Mouse (Mus musculus): ENCODE results near the gene Sp2.

Sp2 gene

DNA sequence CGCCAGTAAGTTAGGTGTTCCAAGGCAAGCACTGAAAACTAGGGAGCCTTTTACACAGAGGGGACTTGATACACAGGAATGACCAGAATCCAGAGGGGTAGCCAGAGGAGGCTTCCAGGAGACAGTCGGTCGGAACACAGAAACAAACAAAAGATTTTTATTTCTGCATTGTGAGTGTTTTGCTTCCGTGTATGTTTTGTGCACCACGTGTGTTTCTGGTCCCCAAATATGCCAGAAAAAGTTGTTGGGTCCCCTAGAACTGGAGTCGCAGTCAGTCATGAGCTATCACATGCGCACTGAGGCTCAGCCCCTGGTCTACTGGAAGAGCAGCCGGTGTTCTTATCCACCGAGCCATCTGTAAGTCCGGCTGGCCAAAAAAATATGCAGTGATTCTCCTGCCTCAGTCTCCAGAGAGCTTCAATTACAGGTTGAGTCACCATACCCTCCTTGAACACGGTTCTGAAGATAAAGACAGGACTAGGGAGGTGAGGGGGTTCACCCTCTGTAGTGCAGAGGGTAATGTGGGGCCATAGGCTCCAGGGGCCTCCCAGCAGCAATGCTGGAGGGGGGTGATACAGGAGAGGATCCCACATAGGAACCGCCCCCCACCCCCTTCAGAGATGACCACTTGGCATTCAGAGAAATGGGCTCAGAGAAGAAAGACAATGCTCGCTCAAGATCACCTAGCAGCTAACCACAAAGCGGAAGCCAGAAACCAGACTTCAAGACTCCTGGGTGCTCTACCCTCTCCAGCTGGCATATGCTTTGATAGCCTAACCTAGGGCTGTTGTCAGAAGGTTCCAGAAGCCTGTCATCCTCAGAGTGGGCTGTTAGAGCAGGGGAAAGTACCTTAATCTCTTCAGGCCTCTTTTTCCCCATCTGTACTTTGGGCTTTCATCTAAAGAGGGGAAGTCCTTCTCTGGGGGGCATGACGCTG lies 13.3 kb upstream of the Sp2 start:
- no peak for DNase-seq

DNA sequence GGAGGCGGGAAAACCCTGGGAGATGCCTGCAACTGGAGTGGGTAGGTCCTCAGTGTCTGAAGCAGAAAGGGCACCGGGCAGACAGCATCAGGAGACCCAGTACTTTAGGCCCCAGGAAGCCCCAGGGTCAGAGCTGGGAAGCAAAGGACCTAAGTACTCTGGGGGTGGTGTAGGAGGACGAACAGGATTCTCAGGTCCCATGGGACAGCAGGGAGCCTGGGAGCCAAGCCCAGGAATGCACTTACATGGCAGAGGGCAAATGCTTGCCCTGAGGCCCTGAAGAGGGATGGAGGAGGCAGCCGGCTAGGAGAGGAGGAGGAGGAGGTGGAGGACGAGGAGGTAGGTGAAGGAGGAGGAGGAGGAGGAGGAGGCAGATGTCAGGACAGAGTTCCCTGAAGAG lies 12.3 kb upstream of the Sp2 start:
- DNase-seq, result no peak

DNA sequence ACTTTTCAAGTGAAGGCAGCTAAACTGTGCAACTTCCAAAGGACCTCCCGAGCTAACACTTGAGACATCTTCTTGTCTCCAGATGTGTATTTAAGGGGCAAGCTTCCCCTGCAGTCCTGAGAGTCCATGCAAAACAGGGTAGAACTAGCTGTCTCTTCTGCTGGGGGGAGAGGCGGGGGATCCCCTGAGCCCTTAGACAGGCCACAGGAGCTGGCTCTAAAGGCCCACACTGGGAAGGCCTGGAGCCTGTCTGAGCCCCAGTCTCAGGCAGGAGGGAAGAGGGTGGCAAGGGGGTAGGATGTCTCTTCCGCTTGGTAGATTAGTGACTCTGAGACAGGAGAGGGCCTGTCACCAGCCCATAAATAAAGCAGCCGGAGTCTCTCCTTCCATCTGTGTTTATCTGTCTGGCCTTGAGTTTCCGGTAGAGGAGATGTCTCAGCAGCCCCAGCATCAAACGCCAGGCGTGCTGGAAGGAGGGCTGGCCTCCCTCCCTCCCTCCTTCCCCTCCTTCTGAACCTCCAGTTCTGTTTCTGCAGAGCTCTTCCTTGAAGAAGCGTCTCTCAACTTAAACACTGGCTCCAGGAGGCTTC lies 10.1 kb upstream of the Sp2 start:
- no peak for DNase-seq

DNA sequence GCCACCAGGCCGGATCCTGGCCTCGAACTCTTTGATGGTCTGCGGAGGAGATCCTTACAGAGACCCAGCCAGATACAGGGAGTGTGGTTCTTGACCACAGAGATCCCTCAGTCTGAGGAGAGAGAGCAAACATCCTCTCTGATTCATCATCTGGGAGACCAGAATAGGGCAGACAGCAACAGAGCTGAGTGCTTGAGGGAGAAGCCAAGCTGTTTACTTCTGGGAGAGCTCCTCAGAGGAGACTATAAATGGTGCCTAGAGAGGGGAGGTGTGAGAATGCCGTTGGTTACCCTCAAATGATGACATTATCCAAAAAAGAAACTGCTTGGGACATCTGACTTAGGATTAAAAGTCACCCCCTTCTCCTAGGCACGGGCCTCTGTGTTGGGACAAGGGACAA lies 8.7 kb upstream of the Sp2 start:
- DNase-seq, result no peak

DNA sequence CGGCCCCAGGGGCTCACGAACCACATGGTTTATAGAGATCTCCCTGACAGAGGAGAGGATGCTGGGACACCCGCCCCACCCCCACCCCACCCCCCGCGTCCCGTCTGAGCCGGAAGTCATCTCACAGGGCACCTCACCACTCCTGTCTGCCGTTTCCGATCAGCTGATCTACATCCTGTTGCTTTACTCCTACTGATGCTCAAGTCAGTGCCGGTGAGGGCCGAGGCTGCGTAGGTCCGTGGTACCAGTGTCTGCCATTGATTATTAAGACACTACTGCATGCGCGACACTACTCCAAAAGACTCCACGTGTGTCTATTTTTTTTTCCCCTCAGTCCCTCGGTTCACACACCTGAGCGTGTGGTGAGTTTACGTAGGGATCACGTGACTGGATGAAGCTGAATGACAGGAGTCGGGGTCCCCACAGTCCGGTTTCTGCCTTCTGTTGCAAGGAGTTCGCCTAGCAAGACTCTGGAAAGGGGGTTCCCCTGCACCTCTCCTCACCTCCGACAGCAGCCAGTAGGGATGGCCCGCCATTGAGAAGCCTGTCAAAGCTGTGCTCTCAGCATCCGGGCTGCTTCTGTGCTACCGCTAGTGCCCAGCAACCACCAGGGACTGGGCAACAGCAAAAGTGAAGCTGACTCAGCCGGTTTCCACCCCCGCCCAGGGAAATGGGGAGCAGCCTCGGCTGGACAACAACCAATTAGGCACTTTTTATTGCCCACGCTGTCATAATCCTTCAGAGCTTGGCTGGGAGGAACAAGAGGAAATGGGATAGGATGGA lies 5.3 kb upstream of the Sp2 start:
- DNase-seq, result no peak

DNA sequence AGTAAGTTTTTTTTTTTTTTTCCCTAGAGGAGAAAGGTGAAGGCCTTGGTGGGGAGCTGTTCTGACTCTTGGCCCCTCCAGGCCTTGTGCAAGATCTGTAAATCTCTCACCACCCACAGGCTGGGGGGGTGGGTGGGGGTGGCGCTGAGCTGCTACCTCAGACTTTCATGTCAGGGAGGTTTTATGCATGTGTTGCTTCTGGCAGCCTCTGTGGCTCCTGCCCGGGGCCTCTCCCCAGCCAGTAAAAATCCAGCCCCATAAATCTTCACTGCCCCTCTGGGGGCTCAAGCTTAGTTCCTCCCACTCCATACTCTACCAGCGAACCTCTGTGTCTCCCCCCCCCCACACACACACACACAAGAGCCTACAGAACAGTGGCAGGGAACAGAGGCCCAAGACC lies 3.7 kb upstream of the Sp2 start:
- DNase-seq, result no peak

DNA sequence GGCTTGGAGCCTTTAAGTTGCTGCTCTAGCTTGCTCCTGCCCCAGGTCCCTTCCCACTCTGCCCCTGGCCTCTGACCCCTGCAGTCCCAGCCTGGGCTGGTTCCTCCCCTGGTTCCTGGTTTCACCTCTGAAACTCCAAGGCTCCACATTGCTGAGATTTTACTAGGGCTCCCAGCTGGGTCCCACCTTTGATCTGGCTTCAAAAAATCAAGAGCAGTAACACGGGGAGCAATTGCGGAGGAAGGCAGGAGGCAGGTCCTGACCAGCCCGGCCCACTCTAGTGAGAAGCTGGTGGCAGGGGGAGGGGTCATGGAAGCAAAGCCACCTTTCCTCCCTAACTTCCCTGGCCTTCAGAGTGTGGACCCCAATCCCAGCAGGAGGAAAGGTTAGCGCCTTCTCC lies 2.1 kb upstream of the Sp2 start:
- DNase-seq, result no peak

DNA sequence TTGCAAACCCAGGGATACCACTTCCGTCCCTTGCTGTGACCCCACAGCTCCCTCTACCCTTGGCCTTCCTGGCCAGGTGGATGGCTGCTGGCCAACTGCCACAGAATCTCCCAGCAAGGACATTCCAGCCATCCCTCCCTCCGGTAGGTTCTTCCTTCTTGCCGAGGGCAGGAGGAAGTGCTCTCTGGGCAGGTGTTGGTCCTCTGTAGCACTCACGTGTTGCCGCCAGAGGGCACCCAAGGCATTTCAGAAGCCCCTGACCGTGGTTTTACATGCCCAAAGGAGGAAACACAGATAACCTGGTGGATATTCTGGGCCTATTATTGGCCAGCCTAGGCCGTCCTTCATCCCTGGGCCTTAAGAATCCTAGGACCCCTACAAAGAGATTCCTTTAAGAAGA lies 404 bp downstream of the Sp2 start:
- peak; percentile 76 for DNase-seq

DNA sequence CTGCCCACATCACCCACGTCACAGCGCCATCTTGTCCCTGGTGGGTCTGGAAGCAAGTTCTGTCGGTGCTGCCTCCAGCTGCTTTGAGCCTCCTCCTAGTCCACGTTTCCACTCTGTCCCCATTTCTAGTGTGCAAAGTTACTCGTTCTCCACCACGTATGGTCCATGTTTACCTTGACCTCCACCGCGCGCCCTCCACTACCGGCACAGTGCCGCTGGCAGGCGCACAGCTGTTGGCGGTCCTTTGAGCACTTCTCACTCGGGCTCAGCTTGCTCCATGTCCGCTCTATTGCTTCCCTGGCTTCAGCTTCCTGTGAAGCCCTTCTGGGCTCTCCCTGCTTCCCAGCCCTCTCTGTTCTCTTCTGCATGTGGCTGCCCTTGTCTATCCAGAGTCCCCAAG lies 1.3 kb downstream of the Sp2 start:
- DNase-seq, result no peak

DNA sequence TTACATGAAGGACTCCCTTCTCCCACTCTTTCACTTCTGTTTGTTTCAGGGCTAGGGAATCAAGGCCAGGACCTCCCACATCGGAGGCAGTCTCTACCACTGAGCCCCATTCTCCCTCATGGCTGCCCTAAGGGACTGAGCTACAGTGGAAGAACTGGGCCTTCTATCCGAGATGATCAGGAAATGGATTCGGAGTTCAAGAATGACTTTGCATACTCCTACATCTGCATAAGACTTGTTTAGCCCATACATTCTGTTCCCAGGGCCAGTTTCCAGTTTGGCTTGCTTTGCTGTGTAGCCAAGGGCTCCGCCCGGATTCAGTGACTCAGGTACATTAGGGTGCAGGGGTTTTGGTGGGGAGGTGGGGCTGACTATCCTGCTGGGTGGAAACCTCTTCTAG lies 2.7 kb downstream of the Sp2 start:
- DNase-seq, result no peak

DNA sequence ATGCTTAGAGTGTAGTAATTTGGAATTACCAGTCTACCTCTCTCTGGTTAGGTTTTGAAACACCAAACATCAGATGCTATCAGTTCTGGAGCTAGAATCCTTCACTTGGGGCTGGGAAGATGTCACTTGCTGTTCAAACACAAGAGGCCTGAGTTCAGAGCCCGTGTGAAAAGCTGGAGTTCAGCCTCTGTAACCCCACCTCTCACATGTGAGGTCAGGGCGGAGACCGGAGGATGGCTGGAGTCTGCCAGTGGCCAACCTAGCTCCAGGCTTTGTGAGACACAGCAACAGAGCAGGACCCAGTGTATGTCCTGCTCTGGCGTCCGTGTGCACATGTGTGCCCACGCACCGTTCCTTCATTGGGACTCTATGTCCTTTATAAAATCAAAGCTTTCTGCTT lies 3.4 kb downstream of the Sp2 start:
- no peak for DNase-seq

DNA sequence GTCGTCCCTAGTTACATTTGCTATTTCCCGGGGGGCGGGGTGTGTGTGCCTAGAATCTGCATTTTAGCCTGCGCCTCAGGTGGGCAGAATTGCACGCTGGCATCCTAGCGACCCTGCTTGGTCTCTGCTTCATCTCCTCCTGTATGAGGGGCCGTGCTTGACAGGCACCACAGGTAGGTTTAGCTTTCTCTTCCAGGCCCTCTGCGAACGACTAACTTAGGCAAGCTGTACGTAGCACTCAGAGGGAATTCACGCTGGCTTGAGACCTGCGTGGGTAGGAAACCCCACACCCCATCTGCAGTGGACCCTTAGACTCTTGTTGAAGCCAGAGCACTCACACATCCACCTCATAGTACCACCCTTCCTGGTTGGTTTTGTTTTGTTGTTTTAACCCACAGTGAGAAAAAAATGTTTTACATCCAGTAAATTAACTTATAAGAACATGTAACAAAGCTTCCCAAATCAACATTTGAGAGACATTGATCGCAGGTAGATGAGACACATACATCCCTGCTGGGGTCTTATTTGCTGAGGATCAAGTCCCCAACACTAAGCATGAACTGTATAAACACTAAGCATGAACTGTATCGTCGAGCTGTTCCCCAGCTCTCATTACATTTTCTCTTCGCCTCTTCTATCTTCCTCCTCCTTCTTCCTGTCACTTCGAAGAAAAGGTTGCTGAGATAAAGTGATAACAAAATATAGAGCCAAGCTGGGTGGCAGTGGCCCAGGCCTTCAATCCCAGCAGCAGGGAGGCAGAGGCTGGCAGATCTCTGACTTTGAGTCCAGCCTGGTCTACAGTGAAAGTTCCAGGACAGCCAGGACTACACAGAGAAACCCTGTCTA lies 4.1 kb downstream of the Sp2 start:
- DNase-seq, result no peak

DNA sequence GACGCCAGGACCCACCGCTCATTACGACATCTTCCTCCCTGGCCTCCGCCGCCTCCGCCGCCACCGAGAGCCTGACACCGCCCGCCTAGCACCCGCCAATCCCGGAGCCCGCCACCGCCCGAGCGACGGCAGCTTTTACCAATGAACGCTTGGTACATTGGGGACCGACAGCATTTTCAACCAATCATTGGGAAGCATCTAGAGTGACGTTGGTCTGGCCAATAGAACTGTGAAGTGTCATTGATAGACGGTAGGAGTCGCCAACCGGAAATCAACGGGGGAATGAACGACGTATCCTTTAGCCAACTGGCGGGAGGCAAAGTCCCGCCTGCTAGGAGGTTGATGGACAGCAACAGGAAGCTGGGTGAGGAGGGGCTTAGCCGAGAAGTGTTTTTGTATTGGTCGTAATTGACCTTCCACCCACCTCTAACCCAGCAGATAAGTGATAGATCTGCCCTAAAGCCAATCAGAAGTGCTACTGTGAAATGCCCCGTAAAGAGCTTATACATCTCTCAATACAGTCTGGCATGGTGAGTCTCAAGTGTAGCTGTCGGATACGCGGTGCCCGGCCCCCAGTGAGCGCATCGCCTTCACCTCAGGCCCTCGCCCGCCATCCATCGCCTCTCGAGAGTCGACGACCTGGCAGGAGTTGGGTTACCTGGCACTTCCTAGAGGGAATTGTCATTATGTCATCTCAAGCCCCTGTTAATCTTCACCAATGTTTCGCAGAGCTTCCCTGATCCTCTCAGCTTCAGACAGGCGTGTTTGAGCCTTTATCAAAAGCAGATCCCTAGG lies 5.0 kb downstream of the Sp2 start:
- peak; percentile 100 for DNase-seq

DNA sequence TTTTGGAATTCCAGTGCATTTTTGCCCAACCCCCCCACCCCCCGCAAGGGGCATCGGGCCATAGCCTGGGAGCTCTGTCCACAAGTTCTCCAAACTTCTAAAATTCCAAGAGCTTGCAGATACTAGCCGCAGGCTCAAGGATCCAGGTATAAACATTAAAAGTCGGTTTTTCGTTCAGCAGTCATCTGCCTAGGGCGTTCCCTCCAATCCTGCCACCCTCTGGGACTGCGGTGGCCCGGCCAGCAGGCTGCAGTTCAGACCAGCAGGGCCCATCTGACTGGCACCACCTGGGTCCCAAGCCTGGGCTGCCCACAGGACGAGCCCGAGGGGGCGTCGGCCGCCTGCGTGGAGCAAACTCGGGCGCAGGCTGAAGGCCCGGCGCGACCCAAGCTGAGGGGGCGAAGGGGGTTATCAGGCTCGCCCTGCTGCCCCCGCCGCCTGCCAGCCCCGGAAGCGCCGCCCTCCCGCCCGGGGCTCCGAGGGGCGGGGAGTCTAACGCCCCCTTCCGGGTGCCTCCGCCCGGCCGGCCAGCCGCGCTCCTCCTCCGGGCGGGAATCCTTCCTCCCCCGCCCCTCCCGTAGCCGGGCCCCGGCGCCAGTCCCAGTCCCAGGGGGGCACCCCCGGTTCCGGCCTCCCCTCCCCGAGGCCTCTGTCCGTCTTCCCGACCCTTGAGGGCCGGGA lies 5.7 kb downstream of the Sp2 start:
- DNase-seq, result no peak

DNA sequence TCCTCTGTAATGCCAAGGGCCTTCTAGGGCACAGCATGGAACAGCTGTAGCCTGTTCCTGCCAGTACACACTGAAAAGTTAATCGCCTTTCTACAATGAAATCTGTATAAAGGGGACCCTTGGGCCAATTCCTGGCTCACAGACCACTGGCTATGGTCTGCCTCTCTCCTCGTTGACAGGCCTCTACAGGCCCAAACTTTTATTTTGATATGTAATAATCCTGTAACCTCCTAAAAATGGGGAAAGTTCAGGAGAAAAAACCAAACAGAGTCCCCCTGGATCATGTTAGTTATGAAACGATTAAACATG lies 6.4 kb downstream of the Sp2 start:
- DNase-seq, result no peak

DNA sequence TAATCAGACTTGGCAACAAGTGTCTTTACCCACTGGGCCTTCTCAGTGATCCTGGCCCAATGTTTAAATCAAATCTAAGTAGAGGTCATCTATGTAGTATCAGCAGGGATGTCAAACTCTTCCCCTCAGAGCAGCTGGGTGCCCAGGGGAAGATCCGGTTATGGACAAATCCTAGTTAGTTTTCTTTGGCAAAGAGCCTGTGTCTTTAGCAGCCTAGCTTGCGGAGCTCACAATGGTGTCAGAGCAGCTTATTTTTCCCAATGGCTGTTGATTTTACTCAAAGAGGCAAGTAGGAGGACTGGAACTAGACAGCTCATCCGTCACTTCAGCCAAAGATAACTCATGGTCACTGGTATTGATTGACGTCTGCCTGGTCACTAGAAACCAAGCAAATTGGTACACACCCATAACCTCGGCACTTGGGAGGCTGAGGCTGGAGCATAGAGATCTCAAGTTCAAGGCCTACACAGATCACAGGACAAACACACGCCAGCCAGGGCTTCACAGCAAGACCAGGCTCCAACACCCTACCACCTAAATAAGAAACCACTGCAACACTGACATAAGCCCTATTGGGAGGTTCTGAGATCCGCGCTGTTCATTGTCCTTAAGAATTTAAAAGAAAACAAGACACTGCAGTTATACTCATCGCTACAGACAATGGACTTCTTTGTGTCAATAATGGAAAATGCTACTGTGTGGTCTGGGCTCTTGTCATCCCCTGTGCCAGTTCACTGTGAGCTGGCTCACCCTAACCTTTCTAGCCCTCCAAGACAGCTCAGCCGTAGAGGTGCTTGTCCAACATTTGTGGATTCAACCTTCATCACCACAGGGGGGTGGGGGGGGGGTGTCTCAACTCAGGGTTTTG lies 7.0 kb downstream of the Sp2 start:
- no peak for DNase-seq

DNA sequence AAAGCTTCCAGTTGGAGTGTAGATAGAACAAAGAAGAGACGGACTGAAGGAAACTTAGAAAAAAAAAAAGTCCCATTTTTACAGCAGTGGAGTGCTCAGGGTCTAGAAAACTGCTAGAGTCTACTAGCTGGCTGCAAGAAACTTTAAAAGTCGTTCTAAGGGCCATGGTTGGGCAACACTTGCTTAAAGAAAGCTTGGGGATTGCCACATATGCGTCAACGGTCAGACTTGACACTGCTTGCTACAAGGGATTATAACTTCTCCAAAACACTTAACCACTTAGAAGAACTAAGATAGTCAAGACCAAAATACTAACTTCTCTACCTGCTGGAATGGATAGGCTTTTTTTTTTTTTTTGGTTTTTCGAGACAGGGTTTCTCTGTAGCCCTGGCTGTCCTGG lies 7.9 kb downstream of the Sp2 start:
- DNase-seq, result no peak

DNA sequence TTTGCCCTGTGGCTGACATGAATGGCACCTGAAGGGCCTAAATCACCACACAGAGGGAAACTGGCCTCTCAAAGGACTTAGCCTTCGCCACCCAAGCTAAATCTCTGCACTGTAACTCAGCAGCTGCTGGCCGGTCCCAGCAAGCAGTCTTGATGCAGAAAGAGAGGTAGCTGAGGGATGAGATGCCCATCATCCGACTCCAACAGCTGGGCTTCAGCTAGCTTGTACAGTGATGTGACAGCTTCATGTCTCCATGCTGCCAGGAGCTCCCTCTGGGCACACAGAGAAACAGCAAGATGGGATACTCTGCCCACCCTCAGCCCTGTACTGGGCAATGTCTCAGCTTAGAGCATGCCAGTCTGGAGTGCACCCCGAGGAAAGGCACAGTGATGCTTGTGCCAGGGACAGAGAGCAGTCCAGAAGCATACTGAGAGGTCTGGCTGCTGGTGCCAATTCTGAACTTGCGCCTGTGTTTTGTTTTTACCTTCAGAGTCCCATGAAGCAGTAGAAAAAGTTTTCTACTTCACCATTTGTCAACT lies 9.3 kb downstream of the Sp2 start:
- DNase-seq, result no peak

DNA sequence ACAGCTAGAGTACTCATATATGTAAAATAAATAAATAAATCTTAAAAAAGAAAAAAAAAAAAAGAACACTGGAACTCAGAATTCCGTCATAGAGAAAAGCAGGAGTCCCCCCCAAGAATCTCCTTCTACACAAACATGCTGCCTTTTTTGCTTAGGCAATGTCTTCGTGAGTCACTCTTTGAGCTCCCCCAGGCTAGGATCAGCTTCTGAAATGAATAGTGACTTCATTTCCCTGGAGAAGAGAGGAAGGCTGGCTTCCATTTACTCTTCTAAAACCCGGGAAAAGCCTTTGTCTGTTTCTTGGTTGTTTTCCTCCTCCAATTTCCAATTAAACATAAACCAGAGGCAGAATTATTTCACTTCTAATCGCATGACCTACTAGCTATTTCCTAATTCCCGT lies 9.9 kb downstream of the Sp2 start:
- DNase-seq, result no peak

DNA sequence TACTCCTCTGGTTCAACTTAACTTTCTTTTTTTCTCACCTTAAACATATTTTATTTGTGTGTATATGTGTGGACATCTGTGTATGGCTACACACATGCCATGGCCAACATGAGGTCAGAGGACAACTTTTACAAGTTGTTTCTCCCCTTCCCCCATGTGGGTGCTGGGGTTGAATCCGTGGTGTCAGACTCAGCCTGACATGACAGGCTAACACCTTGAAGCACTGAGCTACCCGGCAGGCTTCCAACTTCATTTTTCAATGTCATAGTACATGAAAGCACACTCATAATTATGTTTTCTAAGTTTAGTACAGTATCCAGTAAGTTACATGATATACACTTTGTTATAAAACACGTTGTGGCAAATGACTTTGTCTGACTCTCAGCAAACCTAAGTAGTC lies 12.4 kb downstream of the Sp2 start:
- DNase-seq, result no peak
